Mouse (Mus musculus) cerebellum, postnatal 14 days (tissue): Measurements from ENCODE around the gene Pnlip.

ENCODE experiments used
- DNase-seq, 2 experiments: peaks; one replicate each; pipeline ENCODE4 v3.0.0; 2021; ENCODE audit warnings: mixed read lengths in 2 of 2

Gene Pnlip

DNA sequence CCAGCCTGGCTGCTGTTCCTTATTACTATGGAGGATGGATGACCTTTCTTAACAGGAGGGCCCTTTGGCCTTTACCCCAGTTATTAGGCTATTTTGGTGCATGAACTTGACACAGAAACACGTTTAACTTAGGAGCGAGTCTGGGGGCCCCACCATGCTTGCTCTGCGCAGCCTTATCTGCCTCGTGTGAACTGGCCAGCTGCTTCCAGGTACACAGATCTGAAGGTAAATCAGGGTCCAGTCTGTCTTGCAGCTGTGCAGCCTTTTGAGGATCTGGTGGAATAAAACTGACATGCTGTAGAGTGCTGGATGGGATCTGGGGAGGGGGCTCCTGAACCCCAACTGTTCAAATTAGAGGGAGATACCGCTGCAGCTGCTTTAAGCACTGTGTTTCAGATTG, 75.5 kb downstream of the Pnlip start:
- DNase-seq: no peak

DNA sequence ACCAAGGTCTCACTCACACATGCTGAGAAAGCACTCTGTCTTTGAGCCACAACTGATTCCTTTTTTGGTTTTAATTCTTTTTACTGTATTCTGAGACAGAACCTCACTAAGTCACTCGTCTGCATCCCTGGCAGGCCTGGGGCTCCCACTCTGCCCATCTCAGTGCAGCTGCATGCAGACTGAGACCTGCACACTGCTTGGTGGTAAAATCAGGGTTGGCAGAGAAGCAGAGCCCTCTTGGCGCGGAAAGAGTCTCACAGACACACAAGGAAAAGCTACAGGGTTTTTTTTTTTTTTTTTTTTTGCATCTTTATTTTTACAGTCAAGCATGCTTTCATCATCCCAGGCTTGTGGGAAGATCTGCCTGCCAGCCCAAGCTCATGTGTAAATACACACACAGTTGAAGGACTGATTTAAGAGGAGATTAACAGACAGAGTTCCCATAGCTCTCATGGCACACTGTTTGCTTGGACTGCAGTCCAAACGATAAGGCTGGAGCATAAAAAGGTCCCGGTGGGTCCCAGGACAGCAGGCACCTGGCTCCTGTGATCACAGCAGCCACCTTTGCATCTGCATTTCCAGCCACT, 76.2 kb downstream of the Pnlip start, which contains the start of gene Pnliprp1:
Pnliprp1 (plus strand) TSS at position 443 of the 587 bp plus-strand sequence.
- peak in 1 of 2 experiments; percentile 5 for DNase-seq
